Mouse (Mus musculus): ENCODE data around the gene Gm8094.
"Not testable (repeated sequence)": the region's sequence is repeated elsewhere in the genome, so short reads cannot be mapped to it uniquely, and the experiment has no call there.

Gm8094 gene

DNA sequence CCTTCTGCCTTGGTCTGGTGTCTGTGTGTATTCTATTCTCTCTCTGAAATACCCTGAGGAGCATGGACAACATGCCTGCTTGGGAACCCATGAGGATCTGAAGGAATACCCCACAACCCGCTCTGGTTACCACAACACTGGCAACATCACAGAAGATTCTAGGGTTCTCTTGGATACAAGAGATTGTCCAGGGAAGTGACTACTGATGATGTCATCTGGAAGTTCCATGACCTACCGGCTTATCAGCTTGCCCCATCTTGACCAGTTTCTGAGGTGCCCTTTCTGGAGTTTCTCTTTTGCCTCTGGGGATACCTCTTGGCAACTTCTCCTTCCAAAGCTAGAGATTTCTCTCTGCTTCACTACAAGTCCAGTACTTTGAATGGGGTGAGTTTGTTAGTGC, at the start of gene Gm8094:
Gene Gm8094 (minus strand): TSS at position 101 of the 400 bp plus-strand sequence.
- not testable (repeated sequence) for DNase-seq (ENCODE audit: low read depth, low spot score)

DNA sequence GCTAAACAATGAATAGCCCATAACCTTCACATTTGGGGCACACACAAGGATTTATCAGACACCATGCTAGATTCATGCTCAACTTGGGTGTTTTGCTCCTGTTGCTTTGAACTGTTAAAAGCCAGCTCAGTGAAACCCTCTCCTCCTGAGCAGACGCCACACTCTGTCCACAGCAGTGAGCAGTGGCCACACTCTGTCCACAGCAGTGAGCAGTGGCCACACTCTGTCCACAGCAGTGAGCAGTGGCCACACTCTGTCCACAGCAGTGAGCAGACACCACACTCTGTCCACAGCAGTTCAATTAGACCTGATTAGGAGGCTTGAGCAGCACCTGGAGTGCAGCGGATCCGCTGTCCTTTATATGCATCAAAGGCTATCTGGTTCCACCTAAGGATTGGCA, 43.2 kb upstream of the Gm8094 start:
- not testable (repeated sequence) for DNase-seq (ENCODE audit: low read depth, low spot score)

DNA sequence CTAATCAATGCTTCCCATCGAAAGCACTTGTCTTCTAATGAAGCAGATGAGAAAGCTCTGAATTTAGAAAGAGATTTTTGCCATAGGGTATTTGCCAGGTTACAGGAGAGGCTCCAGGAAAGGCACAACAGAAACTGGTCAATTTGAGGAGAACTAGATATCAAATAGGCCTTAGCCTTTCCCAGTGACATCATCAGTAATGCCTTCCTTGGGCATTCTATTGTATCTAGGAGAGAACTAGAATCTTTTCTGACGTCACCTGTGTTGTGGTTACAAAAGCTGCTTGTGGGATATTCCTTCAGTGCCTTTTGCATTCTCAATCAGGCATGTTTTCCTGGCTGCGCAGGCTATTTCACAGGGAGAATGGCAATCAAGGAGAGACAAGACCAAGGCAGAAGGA, 23.9 kb upstream of the Gm8094 start, which contains the start of gene Gm8104:
Gene Gm8104 (plus strand): TSS at position 301 of the 400 bp plus-strand sequence.
- DNase-seq (ENCODE audit: low read depth, low spot score), result not testable (repeated sequence)

DNA sequence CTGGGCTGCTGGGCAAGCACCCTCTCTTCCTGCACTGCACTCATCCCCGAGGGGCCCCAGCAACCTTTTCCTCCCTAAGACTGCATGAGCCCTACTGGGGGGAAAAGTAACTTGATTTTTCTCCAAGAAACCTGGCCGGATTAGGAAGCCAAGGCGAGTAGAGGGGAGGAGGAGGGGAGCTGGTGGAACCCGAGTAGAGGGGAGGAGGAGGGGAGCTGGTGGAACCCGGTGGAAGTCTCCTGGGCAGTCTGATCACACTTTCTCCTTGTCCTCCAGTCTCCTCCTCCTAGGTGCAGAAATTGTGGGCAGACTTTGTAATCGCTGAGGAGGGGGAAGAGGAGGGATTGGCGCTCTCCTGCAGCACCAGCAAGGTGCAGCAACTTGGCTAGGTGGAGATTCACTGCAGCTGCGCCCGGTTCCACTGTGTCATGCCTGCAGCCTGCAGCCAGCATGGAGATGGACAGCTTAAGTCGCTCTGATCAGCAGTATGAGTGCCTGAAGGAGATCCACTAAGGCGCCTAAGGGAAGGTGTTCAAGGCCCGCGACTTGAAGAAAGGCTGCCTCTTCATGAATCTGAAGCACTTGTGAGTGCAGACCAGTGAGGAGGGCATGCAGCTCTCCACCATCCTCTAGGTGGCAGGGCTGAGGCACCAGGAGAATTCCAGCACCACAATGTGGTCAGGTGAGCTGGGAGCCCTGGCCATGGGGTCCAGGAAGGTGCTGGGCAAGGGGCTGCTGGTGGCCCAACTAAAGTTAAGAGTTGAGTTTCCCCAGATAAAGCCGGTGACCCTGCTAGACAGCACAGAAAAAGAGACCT, 12.9 kb upstream of the Gm8094 start:
- DNase-seq (ENCODE audit: low read depth, low spot score), result not testable (repeated sequence)

DNA sequence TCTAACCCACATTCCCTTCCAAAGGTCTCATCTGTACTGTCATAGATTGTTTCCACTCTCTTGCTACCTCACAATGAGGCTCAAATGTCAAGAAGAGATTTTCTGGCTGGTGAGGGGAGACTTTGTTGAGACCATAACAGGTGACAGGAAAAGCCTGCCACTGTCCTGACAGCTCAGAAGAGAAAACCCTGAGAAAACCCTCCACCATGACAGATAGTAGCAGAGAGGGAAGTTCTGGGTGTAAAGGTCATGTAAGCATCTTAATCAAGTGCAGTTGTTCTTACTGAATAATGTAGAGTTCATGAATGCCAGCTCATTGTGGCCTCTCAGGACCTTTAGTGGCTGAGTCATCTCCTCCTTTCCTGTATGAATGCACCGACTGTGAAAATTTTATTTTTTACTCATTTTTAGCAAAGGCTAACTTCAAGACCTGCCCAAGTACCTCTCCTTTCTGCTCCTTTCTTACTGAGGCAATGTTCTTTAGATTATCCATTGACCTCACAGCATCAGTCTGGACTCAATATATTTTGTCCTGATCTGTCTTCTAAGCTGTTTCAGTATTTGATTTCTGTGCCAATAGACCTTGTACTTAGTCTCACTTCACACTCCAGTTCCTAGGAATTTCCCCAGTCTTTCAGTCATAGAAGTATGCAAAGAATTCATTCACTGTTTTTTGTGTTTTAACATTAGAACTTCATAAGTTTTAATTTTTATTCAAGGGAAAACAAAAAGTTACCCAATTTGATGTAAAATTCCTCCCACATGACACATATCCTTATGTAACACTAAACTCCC, 8.7 kb upstream of the Gm8094 start:
- not testable (repeated sequence) for DNase-seq (ENCODE audit: low read depth, low spot score)

DNA sequence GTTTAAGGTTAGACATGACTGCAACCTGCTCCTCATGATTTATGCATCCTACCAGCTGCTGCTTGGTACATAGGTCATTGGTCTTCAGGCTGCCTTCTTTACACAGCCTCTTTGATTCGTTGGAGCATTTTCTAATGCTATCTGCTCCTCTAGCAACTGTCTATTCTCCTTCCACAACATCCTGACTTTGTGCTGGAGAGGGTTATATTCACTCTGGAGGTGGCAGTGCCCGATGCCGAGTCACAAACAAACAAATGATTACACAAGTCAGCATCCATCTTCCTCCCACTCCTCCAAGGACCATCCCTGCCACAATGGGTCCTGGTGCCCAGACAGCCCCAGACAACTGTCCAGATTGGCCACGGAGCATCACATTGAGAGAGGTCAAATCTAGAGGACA, 16.3 kb downstream of the Gm8094 start:
- not testable (repeated sequence) for DNase-seq (ENCODE audit: low read depth, low spot score)

DNA sequence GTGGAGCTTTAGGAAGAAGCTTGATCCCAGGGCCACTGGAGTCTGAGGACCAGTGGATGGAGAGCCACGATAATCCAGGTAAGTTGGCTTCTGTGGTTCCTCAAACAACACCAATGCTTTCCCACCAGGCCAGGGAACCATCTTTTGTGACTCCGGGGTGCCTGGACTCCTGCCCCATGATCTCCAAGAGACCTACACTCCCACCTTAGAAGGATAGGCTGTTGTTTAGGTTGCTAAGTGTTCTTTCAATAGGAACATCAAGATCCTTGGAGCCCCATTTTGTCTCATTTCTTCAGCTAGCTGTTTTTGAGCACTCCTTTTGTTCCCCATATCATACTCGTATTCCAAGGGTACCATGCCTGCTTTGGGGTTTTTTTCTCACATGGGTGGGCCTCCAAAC, 18.4 kb downstream of the Gm8094 start:
- DNase-seq (ENCODE audit: low read depth, low spot score), result not testable (repeated sequence)

Data from CD4-positive helper T cell, adult 2 months (primary cell).